Mouse (Mus musculus) small intestine, adult 2 months (tissue): Measurements from ENCODE around the gene Olfr1054.

Experiments
- CTCF ChIP-seq: fragments of 200-500 bp; IDR thresholded peaks from 2 replicates; pipeline ENCODE4 v1.5.1; 2012; ENCODE audit warnings: low read depth, mild to moderate bottlenecking, control low read depth, inconsistent platforms, low read length, moderate library complexity, mixed read lengths; ENCODE audit not compliant: insufficient replicate concordance, insufficient read length; ENCODE audit errors: extremely low read depth
- POLR2A ChIP-seq: fragments of 200-500 bp; IDR thresholded peaks from 2 replicates; pipeline ENCODE4 v1.6.1; 2012; ENCODE audit warnings: low read depth, mild to moderate bottlenecking, control low read depth, inconsistent platforms, low read length, moderate library complexity

- TF ChIP-seq CTCF (no peak), POLR2A (no peak)
Observed at GRCm38 (mm10) chr2:86335333-86335732, at the start of gene Olfr1054.
